Mouse (Mus musculus) hindbrain, embryonic 11.5 days (tissue): ENCODE measurements around the gene Igf2. TPM values are rescaled to one million over a fixed set of nuclear protein-coding genes. Genes with fewer than 3 reads are reported as not detected.

Experiments used
- ATAC-seq: fragments of 200-750 bp; cut with Nextera tagmentation; 2 replicates; pipeline ENCODE4 v1.8.0; 2017; ENCODE audit warnings: mild to moderate bottlenecking, moderate TSS enrichment, moderate library complexity; ENCODE audit not compliant: low FRiP score
- DNase-seq: peaks from one replicate; pipeline ENCODE4 v3.0.0-alpha.2; 2015; ENCODE audit warnings: low spot score
- H3K27ac ChIP-seq: fragments of 300-500 bp; sonication (generic); 2 replicates; pipeline ENCODE4 v1.5.1; 2014; ENCODE audit warnings: mild to moderate bottlenecking, low read depth, low read length
- H3K27me3 ChIP-seq: fragments of 300-500 bp; sonication (generic); 2 replicates; pipeline ENCODE4 v1.6.1; 2014; ENCODE audit warnings: mild to moderate bottlenecking, low read length, moderate library complexity, mixed read lengths; ENCODE audit not compliant: control insufficient read depth, insufficient read depth
- H3K36me3 ChIP-seq: fragments of 300-500 bp; sonication (generic); 2 replicates; pipeline ENCODE4 v1.6.1; 2014; ENCODE audit warnings: mild to moderate bottlenecking, low read length, moderate library complexity, mixed read lengths; ENCODE audit not compliant: control insufficient read depth, insufficient read depth
- H3K4me1 ChIP-seq: fragments of 300-500 bp; sonication (generic); replicated peaks from 2 replicates; pipeline ENCODE4 v1.6.1; 2014; ENCODE audit warnings: low read length, mixed read lengths; ENCODE audit not compliant: control insufficient read depth, insufficient read depth
- H3K4me2 ChIP-seq: fragments of 300-500 bp; sonication (generic); replicated peaks from 2 replicates; pipeline ENCODE4 v1.6.1; 2014; ENCODE audit warnings: mild to moderate bottlenecking, low read depth, low read length
- H3K4me3 ChIP-seq: fragments of 300-500 bp; sonication (generic); 2 replicates; pipeline ENCODE4 v1.5.1; 2014; ENCODE audit warnings: low read depth, low read length
- H3K9ac ChIP-seq: fragments of 300-500 bp; sonication (generic); 2 replicates; pipeline ENCODE4 v1.6.1; 2014; ENCODE audit warnings: low read depth, low read length
- H3K9me3 ChIP-seq: fragments of 300-500 bp; sonication (generic); 2 replicates; pipeline ENCODE4 v1.6.1; 2016; ENCODE audit warnings: low read length; ENCODE audit not compliant: control insufficient read depth
- WGBS: fragments of 180-500 bp; shearing (Covaris S2); extraction: QIAGEN DNeasy Blood & Tissue Kit; methylation state at CpG from one replicate; pipeline ENCODE4 v1.1.7; 2014; 5-methylcytosine and 5-hydroxymethylcytosine counted together
- microRNA counts: library from miRNA; unstranded; fragments of <30 nt; microRNA quantifications from one replicate; lab custom pipeline; 2015
- polyA plus RNA-seq: library from polyadenylated mRNA; unstranded; fragments of >200 nt; fragmentation: Nextera tagmentation; extraction: Ambion mirVana; gene quantifications from 2 replicates; pipeline ENCODE4 v1.2.1, GENCODE M21; 2014

Igf2 gene
- polyA plus RNA-seq, 1 experiment from 2014 or later = 268 TPM

GRCm38 (mm10) chr7:142613077-142613476 is 53.5 kb downstream of the Igf2 start:
- Histone ChIP-seq H3K9ac (no peak overlapping the region), H3K4me1 (no peaks in the 10 kb centered on the region; the same call in 1 of the 2 replicates), H3K27me3 (no peaks in the 10 kb centered on the region), H3K9me3 (no peaks in the 10 kb centered on the region), H3K27ac (no peak overlapping the region), H3K36me3 (no peaks in the 10 kb centered on the region), H3K4me3 (no peak overlapping the region), H3K4me2 (no peak overlapping the region)
- no peak for DNase-seq
- 64% methylated on average over 2 of the region's 2 CpGs for WGBS
- no peak for ATAC-seq

GRCm38 (mm10) chr7:142610627-142611406 is 55.8 kb downstream of the Igf2 start:
- peak; percentile 95 for ATAC-seq
- Histone ChIP-seq H3K27me3 (no peaks in the 10 kb centered on the region), H3K4me1 (no peaks in the 10 kb centered on the region; the same call in 1 of the 2 replicates), H3K36me3 (no peaks in the 10 kb centered on the region), H3K4me3 (no peak overlapping the region), H3K27ac (peak overlapping the region; percentile 77), H3K4me2 (peak overlapping the region; percentile 2; the same call in 1 of the 2 replicates), H3K9ac (peak overlapping the region; percentile 39; the same call in 1 of the 2 replicates), H3K9me3 (no peaks in the 10 kb centered on the region)
- WGBS = under 1% methylated on average over 12 of the region's 12 CpGs
- DNase-seq = peak; percentile 83

- H3K9ac ChIP-seq = no peak overlapping the region
- no peak overlapping the region for H3K4me2 ChIP-seq
- 100% methylated on average over 2 of the region's 2 CpGs for WGBS
- ATAC-seq = no peak
- H3K36me3 ChIP-seq = no peaks in the 10 kb centered on the region
- H3K9me3 ChIP-seq = no peaks in the 10 kb centered on the region
- H3K4me3 ChIP-seq = no peak overlapping the region
- no peaks in the 10 kb centered on the region for H3K27me3 ChIP-seq
- no peaks in the 10 kb centered on the region for H3K4me1 ChIP-seq
- H3K27ac ChIP-seq = no peak overlapping the region
- DNase-seq = no peak
Observed at GRCm38 (mm10) chr7:142600921-142601320, 65.7 kb downstream of the Igf2 start.

MicroRNAs within 50 kb of the gene (microRNA counts, 519-probe panel; counts per million panel counts)
- microRNA mmu-miR-483 (lab: Ali Mortazavi, UCI) = not detected

Other genes starting within 250 kb of the Igf2 start
- not detected in 2 replicates for gene Syt8, start 232.0 kb downstream of the Igf2 start, polyA plus RNA-seq
- 1.4 and 1.7 TPM in 2 replicates for gene Tnni2, start 225.0 kb downstream of the Igf2 start, polyA plus RNA-seq
- 16.1 and 18.7 TPM in 2 replicates for gene Lsp1, start 206.0 kb downstream of the Igf2 start, polyA plus RNA-seq
- 1.7 and 1.9 TPM in 2 replicates for gene Tnnt3, start 168.0 kb downstream of the Igf2 start, polyA plus RNA-seq
- 13.5 and 13.9 TPM in 2 replicates for gene Mrpl23, start 134.1 kb downstream of the Igf2 start, polyA plus RNA-seq
- not detected in 2 replicates for gene Gm49394, start 3.1 kb upstream of the Igf2 start, polyA plus RNA-seq
- gene Ins2, start 76.6 kb upstream of the Igf2 start, polyA plus RNA-seq = 0.84 TPM in 1 of 2 replicates, not detected in the other